Mouse (Mus musculus) heart, adult 2 months (tissue): Measurements from ENCODE around the gene Celf6.

ENCODE experiments used
- CTCF ChIP-seq: fragments of 200-600 bp; IDR thresholded peaks from 2 replicates; pipeline ENCODE4 v1.8.1; 2022; ENCODE audit warnings: antibody characterized with exemption, mild to moderate bottlenecking, moderate library complexity
- POLR2A ChIP-seq: fragments of 200-500 bp; IDR thresholded peaks from 2 replicates; pipeline ENCODE4 v1.6.1; 2011; ENCODE audit warnings: mild to moderate bottlenecking, low read depth, low read length, control low read depth; ENCODE audit not compliant: insufficient read depth

GRCm38 (mm10) chr9:59653371-59653770 lies 75.7 kb downstream of the Celf6 start:
- TF ChIP-seq CTCF (no peak), POLR2A (no peak)
